In the genomic region with DNA sequence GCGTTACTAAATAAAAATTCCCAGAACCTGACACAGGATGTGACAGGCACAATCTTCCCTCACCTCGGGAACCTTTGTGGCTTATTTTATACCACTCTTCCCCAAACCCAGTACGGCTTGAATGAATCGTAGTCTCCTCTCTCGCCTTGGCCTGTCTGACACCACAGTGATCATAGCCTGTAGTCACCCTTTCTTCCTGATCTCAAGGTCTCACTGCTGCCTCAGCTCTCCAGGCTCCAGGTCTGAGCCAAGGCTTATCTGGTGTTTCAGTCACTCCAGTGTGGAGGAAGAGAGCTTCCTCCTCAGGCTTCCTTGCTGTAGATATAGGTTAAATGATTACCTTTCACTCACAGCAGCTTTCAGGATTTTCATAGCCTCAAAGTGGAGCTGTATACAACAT, we compare ENCODE assay signal across 22 mouse cellular contexts. TPM values are rescaled to one million over a fixed set of nuclear protein-coding genes. Genes with fewer than 3 reads are reported as not detected.
DNase-seq lines count a peak whose midpoint lies in the region; ATAC-seq and TF ChIP-seq lines count a peak whose summit lies in the region.
"Had no signal": no experiment of that assay in that cellular context is flagged by ENCODE, and none has a peak within 500 bp of the region (broad histone marks: within the 10 kb centered on the region; RNA-seq: fewer than 3 reads in every experiment).

No protein-coding gene starts in this region.

- no peak overlapping the region for H3K4me2 ChIP-seq in liver, embryonic 12.5 days
- H3K4me2 ChIP-seq: embryonic facial prominence, embryonic 15.5 days; heart, embryonic 15.5 days; lung, embryonic 14.5 days; midbrain, embryonic 11.5 days had no signal

- H3K4me3 ChIP-seq in liver, adult 2 months (ENCODE audit: insufficient read depth, low read depth, low read length), result no peak overlapping the region
- H3K4me3 ChIP-seq in liver, embryonic 12.5 days, result no peak overlapping the region
- H3K4me3 ChIP-seq: embryonic facial prominence, embryonic 15.5 days; forebrain, embryonic 10.5 days; gastrocnemius, adult 2 months; heart, embryonic 15.5 days had no signal

- H3K4me1 ChIP-seq in liver, adult 2 months (ENCODE audit: control insufficient read depth, insufficient read depth, low read length), result peaks cover 2% of the 10 kb centered on the region; the same call in 1 of the 2 replicates
- 0 out of 2 replicates have a peak, but pooled peaks cover 2% of the 10 kb centered on the region for H3K4me1 ChIP-seq in liver, embryonic 12.5 days
- H3K4me1 ChIP-seq: embryonic facial prominence, embryonic 15.5 days; forebrain, embryonic 10.5 days had no signal

- no peak for TF ChIP-seq POLR2A in liver, adult 2 months (IDR thresholded peaks at IDR 0.05; ENCODE audit: extremely low read depth, insufficient read depth, low read length)

- H3K9ac ChIP-seq in liver, adult 2 months (ENCODE audit: low read depth, low read length), result no peak overlapping the region
- H3K9ac ChIP-seq in liver, embryonic 12.5 days, result no peak overlapping the region
- H3K9ac ChIP-seq: embryonic facial prominence, embryonic 15.5 days; heart, embryonic 15.5 days; lung, embryonic 14.5 days had no signal

- peaks cover 23% of the 10 kb centered on the region for H3K36me3 ChIP-seq in liver, adult 2 months (ENCODE audit: control insufficient read depth, insufficient read depth, low read length)
- H3K36me3 ChIP-seq in liver, embryonic 12.5 days, result peaks cover 86% of the 10 kb centered on the region

- no peak for TF ChIP-seq CTCF in liver, adult 2 months (IDR thresholded peaks at IDR 0.05; ENCODE audit: low read depth, low read length)

- peaks cover 10% of the 10 kb centered on the region; the same call in 1 of the 2 replicates for H3K79me2 ChIP-seq in liver, adult 2 months (ENCODE audit: control insufficient read depth, insufficient read depth, low read length)

- H3K27ac ChIP-seq in liver, adult 2 months (replicated peaks; ENCODE audit: insufficient read depth, low read depth, low read length), result 0 out of 2 replicates have a peak overlapping the region, but pooled peaks have one; percentile 29
- no peak overlapping the region for H3K27ac ChIP-seq in liver, embryonic 12.5 days
- H3K27ac ChIP-seq: embryonic facial prominence, embryonic 15.5 days; forebrain, embryonic 10.5 days; gastrocnemius, adult 2 months; heart, embryonic 15.5 days had no signal

- H3K27me3 ChIP-seq in liver, adult 2 months (ENCODE audit: control insufficient read depth, insufficient read depth, low read length), result no peaks in the 10 kb centered on the region
- H3K27me3 ChIP-seq in liver, embryonic 12.5 days (replicated peaks), result no peaks in the 10 kb centered on the region
- H3K27me3 ChIP-seq: embryonic facial prominence, embryonic 15.5 days; heart, embryonic 15.5 days; Patski had no signal

- no peak for ATAC-seq in liver, embryonic 12.5 days
- ATAC-seq in common myeloid progenitor, adult 5-6 weeks (replicated peaks; ENCODE audit: low read depth, poor library complexity, severe bottlenecking), result 0 out of 2 replicates have a peak, but pooled peaks have one; percentile 11
- ATAC-seq in monocyte, adult 5-6 weeks (replicated peaks; ENCODE audit: insufficient number of reproducible peaks, low FRiP score, low TSS enrichment, poor library complexity, severe bottlenecking), result no peak
- ATAC-seq: inflammation-experienced regulatory T-cells, adult 6 months; Patski had no signal

- DNase-seq in liver, adult 2 months (ENCODE audit: extremely low read depth, low read depth, low spot score), result no peak
- DNase-seq in adrenal gland, adult 8-10 months, result peak; percentile 48
- DNase-seq in yolk sac, embryonic 10.5 days (ENCODE audit: low spot score), result peak; percentile 49
- DNase-seq in layer of hippocampus, adult 18-20 months (ENCODE audit: low spot score in 2 of 2), result no peak
- DNase-seq: cerebellum, adult 11-12 months; cerebellum, postnatal 14 days; gastrocnemius, adult 2 months; kidney, adult 8-10 months; kidney, postnatal 14 days; lung, embryonic 14.5 days; lung, postnatal 36 days; retina, postnatal 1 day; thymus, adult 2 months had no signal

- 0 out of 2 replicates have a peak, but pooled peaks cover 3% of the 10 kb centered on the region for H3K9me3 ChIP-seq in liver, embryonic 12.5 days (replicated peaks)
- H3K9me3 ChIP-seq: embryonic facial prominence, embryonic 15.5 days; forebrain, embryonic 10.5 days; heart, embryonic 15.5 days had no signal

- WGBS in liver, adult 2 months, result 76% methylated on average over 5 of the region's 5 CpGs
- WGBS in liver, embryonic 12.5 days (ENCODE audit: insufficient replicate concordance), result 66% methylated on average over 5 of the region's 5 CpGs

RNA-seq across cellular contexts. Expression of a gene that starts 25.3 kb away (rescaled TPM):
- 26.4 and 30.9 TPM in 2 replicates for total RNA-seq in liver, adult 2 months (2014; rRNA removed)
- polyA plus RNA-seq in liver, adult 2 months (2012; rRNA removed), result 14.3 and 15.9 TPM in 2 replicates
- polyA plus RNA-seq in liver, embryonic 12.5 days (2016; fragmentation: Nextera tagmentation; extraction: Ambion mirVana), result 32.9 and 35.2 TPM in 2 replicates
- 100 to 1,000 TPM in 1 of 4 experiments, 10 to 100 TPM in 3; 78.4 to 115 (median 93.2) TPM for total RNA-seq in adrenal gland, adult 8-10 months (2022)
- total RNA-seq in common myeloid progenitor, adult 5-6 weeks (2017), result 60.4 and 76.4 TPM in 2 replicates
- 92.2 to 123 TPM (median 92.7 TPM) in 3 replicates for total RNA-seq in monocyte, adult 5-6 weeks (2017)
- total RNA-seq in layer of hippocampus, adult 18-20 months (2021), result 10 to 100 TPM; 92.2 to 92.3 TPM

Comparison
In these comparisons a context has a peak if more than half of its experiments do, and no peak if none do; other contexts are left out.
1. DNase-seq: peak in adrenal gland, adult 8-10 months (single experiment) and yolk sac, embryonic 10.5 days (single experiment); none in liver, adult 2 months (single experiment) and layer of hippocampus, adult 18-20 months (0 of 2).